Mouse (Mus musculus): ENCODE results near the gene Mgat5b. TPM values are rescaled to one million over a fixed set of nuclear protein-coding genes. Genes with fewer than 3 reads are reported as not detected.
"Not testable (repeated sequence)": the region's sequence is repeated elsewhere in the genome, so short reads cannot be mapped to it uniquely, and the experiment has no call there.

Mgat5b gene
- polyA plus RNA-seq, 1 experiment from 2014 or later, result 1.3 TPM

DNA sequence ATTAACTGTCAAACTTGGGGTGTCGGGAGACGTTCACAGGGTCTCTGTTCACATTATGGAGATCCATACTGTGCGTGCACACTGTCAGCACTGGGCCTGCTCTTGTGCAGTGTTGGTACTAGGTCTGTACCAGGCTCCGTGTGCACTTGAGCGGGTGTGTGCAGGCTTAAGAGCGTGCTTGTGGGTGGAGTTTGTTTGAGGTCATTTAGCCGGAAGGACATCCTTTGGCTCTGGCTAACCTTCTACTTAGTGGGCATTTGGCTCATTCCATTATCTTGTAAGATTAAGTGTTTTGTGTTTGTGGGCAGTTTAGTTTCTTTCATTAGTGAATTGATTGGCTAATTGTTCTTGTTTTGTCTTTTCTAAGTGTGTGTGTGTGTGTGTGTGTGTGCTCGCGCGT lies 36.2 kb upstream of the Mgat5b start:
- Histone ChIP-seq H3K27me3 (ENCODE audit: control insufficient read depth, insufficient read depth, low read length) (no peaks in the 10 kb centered on the region), H3K4me2 (replicated peaks; ENCODE audit: low read depth, low read length) (no peak overlapping the region), H3K4me1 (ENCODE audit: control insufficient read depth, insufficient read depth, low read length) (no peaks in the 10 kb centered on the region), H3K27ac (ENCODE audit: low read length) (no peak overlapping the region), H3K36me3 (ENCODE audit: control insufficient read depth, insufficient read depth, low read length) (no peaks in the 10 kb centered on the region), H3K4me3 (ENCODE audit: low read depth, low read length) (no peak overlapping the region), H3K9ac (replicated peaks; ENCODE audit: low read depth, low read length) (no peak overlapping the region), H3K9me3 (ENCODE audit: control insufficient read depth, low read depth, low read length) (no peaks in the 10 kb centered on the region)
- 70% methylated on average over 10 of the region's 10 CpGs for WGBS
- ATAC-seq (ENCODE audit: insufficient number of reproducible peaks, insufficient read depth, low FRiP score, low read depth), result no peak

DNA sequence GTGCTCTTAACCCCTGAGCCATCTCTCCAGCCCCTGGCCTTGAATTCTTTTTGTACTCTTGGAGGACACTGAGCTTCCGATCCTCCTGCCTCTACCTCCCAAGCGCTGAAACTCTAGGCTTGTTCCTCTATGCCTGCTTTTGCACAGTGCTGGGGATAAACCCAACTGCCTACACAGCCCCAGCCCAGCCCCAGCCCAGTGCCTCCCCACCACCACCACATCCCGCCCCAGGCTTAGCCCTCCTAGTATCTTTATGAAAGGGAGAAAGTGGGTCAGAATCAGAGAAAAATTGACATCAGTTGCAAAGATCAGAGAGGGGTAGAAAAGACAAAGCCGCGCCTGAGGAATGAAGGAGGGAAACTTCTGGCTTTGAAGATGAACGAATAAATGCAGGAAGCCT lies 34.6 kb upstream of the Mgat5b start:
- Histone ChIP-seq H3K9ac (replicated peaks; ENCODE audit: low read depth, low read length) (no peak overlapping the region), H3K4me2 (replicated peaks; ENCODE audit: low read depth, low read length) (no peak overlapping the region), H3K4me3 (ENCODE audit: low read depth, low read length) (no peak overlapping the region), H3K27me3 (ENCODE audit: control insufficient read depth, insufficient read depth, low read length) (no peaks in the 10 kb centered on the region), H3K36me3 (ENCODE audit: control insufficient read depth, insufficient read depth, low read length) (no peaks in the 10 kb centered on the region), H3K9me3 (ENCODE audit: control insufficient read depth, low read depth, low read length) (no peaks in the 10 kb centered on the region), H3K4me1 (ENCODE audit: control insufficient read depth, insufficient read depth, low read length) (no peaks in the 10 kb centered on the region), H3K27ac (ENCODE audit: low read length) (no peak overlapping the region)
- WGBS, result 78% methylated on average over 6 of the region's 6 CpGs
- no peak for ATAC-seq (ENCODE audit: insufficient number of reproducible peaks, insufficient read depth, low FRiP score, low read depth)

DNA sequence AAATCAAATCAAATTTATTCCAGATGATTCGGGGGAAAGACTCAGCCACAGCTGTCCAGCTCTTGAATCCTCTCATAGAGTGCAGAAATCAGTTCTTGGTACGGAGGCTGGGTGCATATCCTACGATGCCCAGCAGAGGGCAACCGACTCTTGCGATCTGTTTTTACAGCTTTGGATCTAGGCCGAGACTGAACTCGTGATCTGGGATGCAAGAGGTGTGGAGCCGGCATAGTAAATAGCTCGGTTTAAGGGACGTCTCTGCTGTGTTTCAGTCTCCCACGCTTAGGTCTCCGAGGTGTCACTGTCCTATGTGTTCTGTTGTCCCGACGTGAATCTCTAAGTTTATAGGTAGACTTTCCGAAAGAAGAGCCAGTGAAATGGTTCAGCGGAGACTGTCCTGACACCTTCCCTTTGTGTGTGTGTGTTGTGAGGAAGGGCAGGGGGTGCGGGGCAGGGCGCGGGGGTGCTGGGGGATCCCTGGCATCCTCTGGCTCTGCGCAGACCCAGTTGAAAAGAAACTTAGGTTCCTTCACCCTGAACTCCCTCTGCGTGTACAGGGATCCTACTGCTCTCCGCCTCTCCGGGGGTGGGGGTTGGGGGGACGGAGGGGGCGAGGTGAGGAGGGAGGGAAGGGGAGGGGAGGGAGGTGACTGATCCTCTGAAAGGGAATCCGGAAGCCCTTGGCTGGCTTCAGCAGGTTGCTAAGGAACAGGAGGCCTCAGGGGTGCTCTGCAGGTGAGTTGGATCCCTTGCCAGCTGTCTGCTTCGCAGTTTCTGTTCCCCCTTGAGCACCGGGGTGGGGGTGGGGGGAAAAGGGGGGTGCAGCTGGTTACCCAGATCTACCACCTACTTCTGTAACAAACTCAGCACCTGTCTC lies 33.1 kb upstream of the Mgat5b start:
- Histone ChIP-seq H3K36me3 (ENCODE audit: control insufficient read depth, insufficient read depth, low read length) (no peaks in the 10 kb centered on the region), H3K9me3 (ENCODE audit: control insufficient read depth, low read depth, low read length) (no peaks in the 10 kb centered on the region), H3K27ac (ENCODE audit: low read length) (no peak overlapping the region), H3K4me1 (ENCODE audit: control insufficient read depth, insufficient read depth, low read length) (no peaks in the 10 kb centered on the region), H3K4me2 (replicated peaks; ENCODE audit: low read depth, low read length) (peak overlapping the region; percentile 53), H3K9ac (replicated peaks; ENCODE audit: low read depth, low read length) (no peak overlapping the region), H3K4me3 (ENCODE audit: low read depth, low read length) (peak overlapping the region; percentile 10; the same call in 1 of the 2 replicates), H3K27me3 (ENCODE audit: control insufficient read depth, insufficient read depth, low read length) (no peaks in the 10 kb centered on the region)
- peak; percentile 7; the same call in 1 of the 2 replicates for ATAC-seq (ENCODE audit: insufficient number of reproducible peaks, insufficient read depth, low FRiP score, low read depth)
- 5% methylated on average over 28 of the region's 28 CpGs for WGBS

DNA sequence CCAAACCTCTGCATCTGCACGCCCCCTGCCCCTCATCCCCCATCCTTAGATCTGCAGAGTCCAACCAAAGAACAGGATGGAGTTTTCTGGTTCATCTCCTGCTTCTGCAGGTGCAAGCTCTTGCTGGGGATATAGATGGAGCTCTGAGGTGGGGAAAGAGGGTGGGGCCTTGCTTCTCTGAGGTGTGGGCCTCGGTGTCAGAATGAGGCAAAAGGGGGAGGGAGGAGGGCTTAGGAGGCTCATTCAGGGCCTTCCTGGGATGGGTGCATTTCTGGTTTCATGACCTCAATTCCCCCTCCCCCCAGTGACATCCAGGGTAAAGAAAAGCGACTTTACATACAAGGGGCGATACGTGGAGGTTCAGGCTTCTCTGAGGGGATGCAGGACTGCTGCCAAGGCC lies 31.5 kb upstream of the Mgat5b start:
- Histone ChIP-seq H3K4me3 (ENCODE audit: low read depth, low read length) (no peak overlapping the region), H3K4me2 (replicated peaks; ENCODE audit: low read depth, low read length) (no peak overlapping the region), H3K27ac (ENCODE audit: low read length) (no peak overlapping the region), H3K27me3 (ENCODE audit: control insufficient read depth, insufficient read depth, low read length) (no peaks in the 10 kb centered on the region), H3K4me1 (ENCODE audit: control insufficient read depth, insufficient read depth, low read length) (no peaks in the 10 kb centered on the region), H3K9me3 (ENCODE audit: control insufficient read depth, low read depth, low read length) (no peaks in the 10 kb centered on the region), H3K36me3 (ENCODE audit: control insufficient read depth, insufficient read depth, low read length) (no peaks in the 10 kb centered on the region), H3K9ac (replicated peaks; ENCODE audit: low read depth, low read length) (no peak overlapping the region)
- WGBS, result 50% methylated on average over 5 of the region's 5 CpGs
- no peak for ATAC-seq (ENCODE audit: insufficient number of reproducible peaks, insufficient read depth, low FRiP score, low read depth)

DNA sequence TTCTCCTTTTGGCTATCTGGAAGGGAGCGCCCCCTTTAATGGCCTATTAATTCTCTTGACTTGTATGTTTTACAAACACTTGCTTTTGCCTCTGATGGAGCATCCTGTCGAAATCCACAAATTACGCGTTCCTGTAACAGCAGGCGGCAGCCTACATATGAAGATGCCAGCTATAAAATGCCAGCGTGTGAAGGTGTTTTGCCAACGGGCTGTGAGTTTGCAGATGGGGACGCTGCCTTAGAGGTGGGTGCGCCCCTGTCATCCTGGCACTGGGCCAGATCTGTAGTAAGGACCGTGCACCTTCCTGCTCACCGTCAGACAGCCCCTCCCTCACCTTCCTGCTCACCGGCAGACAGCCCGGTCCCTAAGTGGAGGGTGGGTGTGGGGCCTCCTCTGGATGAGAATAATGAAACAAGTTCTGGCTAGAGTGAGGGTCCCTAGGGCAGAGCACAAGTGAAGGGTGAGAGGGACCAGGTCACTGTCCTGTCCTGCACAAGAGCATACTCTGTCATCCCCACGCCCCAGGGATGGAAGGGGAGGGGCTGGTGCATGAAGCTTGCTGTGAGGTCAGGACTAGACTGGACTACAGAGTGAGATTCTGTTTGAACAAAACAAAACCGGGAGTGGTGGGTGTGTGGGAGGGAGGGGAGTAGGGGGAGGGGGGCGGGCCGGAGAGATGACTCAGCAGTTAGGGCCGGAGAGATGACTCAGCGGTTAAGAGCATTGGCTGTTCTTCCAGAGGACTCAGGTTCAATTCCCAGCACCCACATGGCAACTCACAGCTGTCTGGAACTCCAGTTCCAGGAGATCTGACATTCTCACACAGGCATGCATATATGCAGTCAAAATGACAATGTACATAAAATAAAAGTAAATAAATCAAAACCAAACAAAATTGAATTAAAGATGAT lies 24.9 kb upstream of the Mgat5b start:
- no peaks in the 10 kb centered on the region for H3K36me3 ChIP-seq (ENCODE audit: control insufficient read depth, insufficient read depth, low read length)
- H3K4me3 ChIP-seq (ENCODE audit: low read depth, low read length), result no peak overlapping the region
- 45% methylated on average over 19 of the region's 19 CpGs for WGBS
- H3K4me1 ChIP-seq (ENCODE audit: control insufficient read depth, insufficient read depth, low read length), result 0 out of 2 replicates have a peak, but pooled peaks cover 5% of the 10 kb centered on the region
- no peak overlapping the region for H3K27ac ChIP-seq (ENCODE audit: low read length)
- H3K4me2 ChIP-seq (replicated peaks; ENCODE audit: low read depth, low read length), result no peak overlapping the region
- H3K9me3 ChIP-seq (ENCODE audit: control insufficient read depth, low read depth, low read length), result no peaks in the 10 kb centered on the region
- no peaks in the 10 kb centered on the region for H3K27me3 ChIP-seq (ENCODE audit: control insufficient read depth, insufficient read depth, low read length)
- no peak overlapping the region for H3K9ac ChIP-seq (replicated peaks; ENCODE audit: low read depth, low read length)
- peak; percentile 42; the same call in 1 of the 2 replicates for ATAC-seq (ENCODE audit: insufficient number of reproducible peaks, insufficient read depth, low FRiP score, low read depth)

DNA sequence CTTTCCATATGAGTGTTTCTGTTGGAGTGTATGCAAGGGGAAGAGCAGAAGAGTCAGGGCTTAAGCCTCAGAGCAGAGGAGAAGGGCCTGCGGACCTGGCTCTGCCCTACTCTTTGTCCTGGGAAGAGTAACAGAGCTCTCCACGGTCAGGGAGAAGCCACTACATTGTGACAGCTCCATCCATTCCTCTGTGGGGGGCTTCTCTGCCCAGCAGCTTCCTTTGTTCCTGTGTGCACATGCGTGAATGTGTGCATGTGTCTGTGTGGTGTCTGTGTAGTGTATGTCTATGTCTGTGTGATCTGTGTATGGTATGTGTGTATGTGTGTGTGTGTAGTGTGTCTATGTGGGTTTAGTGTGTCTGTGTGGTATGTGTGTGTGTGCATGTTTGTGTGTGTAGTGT lies 23.3 kb upstream of the Mgat5b start:
- Histone ChIP-seq H3K9ac (replicated peaks; ENCODE audit: low read depth, low read length) (no peak overlapping the region), H3K27ac (ENCODE audit: low read length) (no peak overlapping the region), H3K36me3 (ENCODE audit: control insufficient read depth, insufficient read depth, low read length) (no peaks in the 10 kb centered on the region), H3K4me3 (ENCODE audit: low read depth, low read length) (no peak overlapping the region), H3K4me2 (replicated peaks; ENCODE audit: low read depth, low read length) (no peak overlapping the region), H3K9me3 (ENCODE audit: control insufficient read depth, low read depth, low read length) (no peaks in the 10 kb centered on the region), H3K4me1 (ENCODE audit: control insufficient read depth, insufficient read depth, low read length) (0 out of 2 replicates have a peak, but pooled peaks cover 5% of the 10 kb centered on the region), H3K27me3 (ENCODE audit: control insufficient read depth, insufficient read depth, low read length) (no peaks in the 10 kb centered on the region)
- WGBS, result 75% methylated on average over 3 of the region's 3 CpGs
- no peak for ATAC-seq (ENCODE audit: insufficient number of reproducible peaks, insufficient read depth, low FRiP score, low read depth)

DNA sequence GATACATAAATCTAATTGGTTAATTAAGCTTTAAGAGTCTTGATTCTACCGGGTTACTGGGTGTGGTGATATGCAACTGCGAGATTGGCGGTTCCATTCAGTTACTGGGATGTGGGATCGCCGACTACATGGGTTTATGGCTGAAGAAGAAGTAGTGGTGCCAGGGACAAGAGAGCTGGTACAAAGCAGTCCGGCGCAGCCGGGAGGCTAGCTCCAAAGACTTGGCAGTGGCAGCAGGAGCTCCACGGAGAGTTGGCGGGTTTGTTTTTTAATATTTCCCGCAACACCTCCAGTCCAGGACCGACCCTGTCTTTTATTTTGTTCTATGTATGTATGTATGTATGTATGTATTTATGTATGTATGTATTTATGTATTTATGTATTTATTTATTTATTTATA lies 19.4 kb upstream of the Mgat5b start:
- Histone ChIP-seq H3K27ac (ENCODE audit: low read length) (no peak overlapping the region), H3K4me1 (ENCODE audit: control insufficient read depth, insufficient read depth, low read length) (0 out of 2 replicates have a peak, but pooled peaks cover 5% of the 10 kb centered on the region), H3K4me3 (ENCODE audit: low read depth, low read length) (no peak overlapping the region), H3K27me3 (ENCODE audit: control insufficient read depth, insufficient read depth, low read length) (no peaks in the 10 kb centered on the region), H3K9ac (replicated peaks; ENCODE audit: low read depth, low read length) (no peak overlapping the region), H3K36me3 (ENCODE audit: control insufficient read depth, insufficient read depth, low read length) (no peaks in the 10 kb centered on the region), H3K4me2 (replicated peaks; ENCODE audit: low read depth, low read length) (no peak overlapping the region), H3K9me3 (ENCODE audit: control insufficient read depth, low read depth, low read length) (no peaks in the 10 kb centered on the region)
- WGBS, result 95% methylated on average over 12 of the region's 12 CpGs
- no peak for ATAC-seq (ENCODE audit: insufficient number of reproducible peaks, insufficient read depth, low FRiP score, low read depth)

DNA sequence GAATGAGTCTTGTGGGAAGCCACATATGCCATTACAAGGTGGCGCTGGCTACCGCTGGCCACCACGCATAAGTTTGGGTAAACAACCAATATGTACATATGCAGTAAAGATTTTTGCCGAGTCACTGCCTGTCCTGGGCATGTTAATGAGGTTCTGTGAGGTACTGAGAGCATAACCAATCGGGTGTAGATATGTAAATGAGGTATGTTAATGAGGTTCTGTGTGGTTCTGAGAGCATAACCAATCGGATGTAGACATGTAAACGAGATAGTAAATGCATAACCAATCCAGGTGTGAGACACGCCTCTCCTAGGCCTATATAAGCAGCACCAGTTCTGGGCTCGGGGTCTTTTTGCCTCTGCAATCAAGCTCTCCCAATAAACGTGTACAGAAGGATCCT lies 16.1 kb upstream of the Mgat5b start:
- H3K9ac ChIP-seq (replicated peaks; ENCODE audit: low read depth, low read length); H3K27me3 ChIP-seq (ENCODE audit: control insufficient read depth, insufficient read depth, low read length): not testable (repeated sequence)
- WGBS, result 88% methylated on average over 10 of the region's 10 CpGs

More for the DNA sequence above, 16.1 kb upstream of the Mgat5b start:
- H3K4me2 ChIP-seq (replicated peaks; ENCODE audit: low read depth, low read length); ATAC-seq (ENCODE audit: insufficient number of reproducible peaks, insufficient read depth, low FRiP score, low read depth); H3K4me1 ChIP-seq (ENCODE audit: control insufficient read depth, insufficient read depth, low read length); H3K27ac ChIP-seq (ENCODE audit: low read length); H3K36me3 ChIP-seq (ENCODE audit: control insufficient read depth, insufficient read depth, low read length); H3K4me3 ChIP-seq (ENCODE audit: low read depth, low read length); H3K9me3 ChIP-seq (ENCODE audit: control insufficient read depth, low read depth, low read length): not testable (repeated sequence)

Measured in stomach, embryonic 14.5 days (tissue).